Mouse (Mus musculus) hindbrain, embryonic 15.5 days (tissue): ENCODE measurements around the gene Serf2. TPM values are rescaled to one million over a fixed set of nuclear protein-coding genes. Genes with fewer than 3 reads are reported as not detected.

Source experiments
- ATAC-seq: fragments of 200-750 bp; cut with Nextera tagmentation; 2 replicates; pipeline ENCODE4 v1.8.0; 2017; ENCODE audit warnings: low read depth, moderate number of reproducible peaks, moderate TSS enrichment; ENCODE audit not compliant: low FRiP score
- H3K27ac ChIP-seq: fragments of 300-500 bp; sonication (generic); replicated peaks from 2 replicates; pipeline ENCODE4 v1.5.1; 2015; ENCODE audit warnings: mild to moderate bottlenecking, inconsistent platforms
- H3K27me3 ChIP-seq: fragments of 300-500 bp; sonication (generic); 2 replicates; pipeline ENCODE4 v1.6.1; 2015; ENCODE audit warnings: control low read depth, inconsistent platforms
- H3K36me3 ChIP-seq: fragments of 300-500 bp; sonication (generic); 2 replicates; pipeline ENCODE4 v1.6.1; 2015; ENCODE audit warnings: control low read depth, inconsistent platforms
- H3K4me1 ChIP-seq: fragments of 300-500 bp; sonication (generic); replicated peaks from 2 replicates; pipeline ENCODE4 v1.6.1; 2015; ENCODE audit warnings: control low read depth, inconsistent platforms
- H3K4me2 ChIP-seq: fragments of 300-500 bp; sonication (generic); 2 replicates; pipeline ENCODE4 v1.6.1; 2015; ENCODE audit warnings: moderate library complexity, mild to moderate bottlenecking, inconsistent platforms
- H3K4me3 ChIP-seq: fragments of 300-500 bp; sonication (generic); 2 replicates; pipeline ENCODE4 v1.5.1; 2015; ENCODE audit warnings: mild to moderate bottlenecking, inconsistent platforms
- H3K9ac ChIP-seq: fragments of 300-500 bp; sonication (generic); 2 replicates; pipeline ENCODE4 v1.6.1; 2015; ENCODE audit warnings: inconsistent platforms
- H3K9me3 ChIP-seq: fragments of 300-500 bp; sonication (generic); 2 replicates; pipeline ENCODE4 v1.6.1; 2016; ENCODE audit warnings: control low read depth, inconsistent platforms
- WGBS: fragments of 180-500 bp; shearing (Covaris S2); methylation state at CpG from one replicate; pipeline ENCODE4 v1.1.7; 2015; 5-methylcytosine and 5-hydroxymethylcytosine counted together
- polyA plus RNA-seq: library from polyadenylated mRNA; unstranded; fragments of >200 nt; fragmentation: Nextera tagmentation; extraction: Ambion mirVana; gene quantifications from 2 replicates; pipeline ENCODE4 v1.2.1, GENCODE M21; 2015

Serf2 gene
- 281 and 313 TPM in 2 replicates for polyA plus RNA-seq

DNA sequence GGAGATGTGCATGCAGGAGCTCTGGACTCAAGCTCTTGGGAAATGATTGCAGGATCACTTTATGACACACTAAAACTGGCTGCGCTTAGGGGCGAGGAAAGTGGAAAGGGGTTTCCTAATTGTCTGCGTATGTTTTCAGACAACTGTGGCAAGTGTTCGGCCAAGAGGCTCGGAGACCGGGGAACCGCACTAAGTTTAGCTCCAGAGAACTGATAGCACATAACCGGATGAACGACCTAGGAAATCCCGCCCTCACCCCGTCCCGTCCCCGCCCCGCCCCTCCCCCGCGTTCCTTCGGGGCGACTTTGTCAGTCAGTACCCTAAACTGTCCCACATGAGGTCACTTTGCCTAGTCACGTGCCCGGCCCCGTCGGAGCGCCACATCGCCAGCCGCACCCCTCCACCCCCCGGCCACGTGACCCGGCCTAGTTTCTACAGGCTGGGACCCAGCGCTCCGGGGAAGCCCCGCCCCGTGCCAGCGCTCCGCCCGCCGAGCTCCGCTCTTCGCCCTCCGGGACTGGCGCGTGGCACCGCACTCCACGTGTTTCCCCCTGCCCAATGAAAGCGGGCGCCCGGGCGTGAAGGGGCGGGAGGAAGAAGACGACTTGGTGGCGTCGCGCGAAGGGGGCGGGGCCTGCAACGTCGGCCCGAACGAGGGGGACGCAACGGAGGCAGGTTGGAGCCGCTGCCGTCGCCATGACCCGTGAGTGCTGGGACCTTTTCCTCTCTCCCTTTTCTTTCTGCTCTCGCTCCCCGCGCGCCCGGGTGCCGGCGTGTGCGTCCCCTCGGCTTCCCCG is at the start of gene Serf2:
Gene Serf2 (plus strand): TSS at position 457 of the 797 bp plus-strand sequence.
- peak within 1 kb of the TSS; percentile 97 for H3K9ac ChIP-seq
- H3K4me3 ChIP-seq = peak within 1 kb of the TSS; percentile 99
- peak; percentile 98 for ATAC-seq
- peaks cover 5% of the 10 kb centered on the region; the same call in 1 of the 2 replicates for H3K27me3 ChIP-seq
- peaks cover 9% of the 10 kb centered on the region for H3K36me3 ChIP-seq
- peak within 1 kb of the TSS; percentile 84 for H3K4me2 ChIP-seq
- H3K27ac ChIP-seq = peak within 1 kb of the TSS; percentile 98
- WGBS = under 1% methylated on average over 64 of the region's 74 CpGs
- no peaks in the 10 kb centered on the region for H3K9me3 ChIP-seq
- peaks cover 24% of the 10 kb centered on the region for H3K4me1 ChIP-seq

GRCm38 (mm10) chr2:121403296-121403695 is 45.7 kb upstream of the Serf2 start:
- Histone ChIP-seq H3K9me3 (no peaks in the 10 kb centered on the region), H3K36me3 (no peaks in the 10 kb centered on the region), H3K4me1 (no peaks in the 10 kb centered on the region), H3K4me3 (no peak overlapping the region), H3K27me3 (no peaks in the 10 kb centered on the region), H3K9ac (no peak overlapping the region), H3K27ac (no peak overlapping the region), H3K4me2 (no peak overlapping the region)
- no peak for ATAC-seq

DNA sequence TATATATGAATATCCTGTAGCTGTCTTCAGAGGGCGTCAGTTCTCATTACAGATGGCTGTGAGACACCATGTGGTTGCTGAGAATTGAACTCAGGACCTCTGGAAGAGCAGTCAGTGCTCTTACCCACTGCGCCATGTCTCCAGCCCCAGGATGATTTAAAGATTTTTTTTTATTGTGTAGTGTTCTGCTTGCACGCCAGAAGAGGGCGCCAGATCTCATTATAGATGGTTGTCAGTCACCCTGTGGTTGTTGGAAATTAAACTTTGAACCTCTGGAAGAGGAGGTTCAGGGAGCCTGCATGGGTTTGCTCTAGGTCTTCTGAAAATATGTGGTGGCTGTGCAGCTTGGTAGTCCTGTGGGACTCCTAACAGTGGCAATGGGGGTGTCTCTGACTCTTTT is 40.8 kb upstream of the Serf2 start:
- no peak for ATAC-seq
- no peaks in the 10 kb centered on the region for H3K9me3 ChIP-seq
- H3K27me3 ChIP-seq = no peaks in the 10 kb centered on the region
- H3K4me2 ChIP-seq = no peak overlapping the region
- H3K4me1 ChIP-seq = peaks cover 14% of the 10 kb centered on the region
- H3K27ac ChIP-seq = no peak overlapping the region
- WGBS = 36% methylated on average over 4 of the region's 4 CpGs
- H3K36me3 ChIP-seq = no peaks in the 10 kb centered on the region
- H3K9ac ChIP-seq = no peak overlapping the region
- H3K4me3 ChIP-seq = no peak overlapping the region

DNA sequence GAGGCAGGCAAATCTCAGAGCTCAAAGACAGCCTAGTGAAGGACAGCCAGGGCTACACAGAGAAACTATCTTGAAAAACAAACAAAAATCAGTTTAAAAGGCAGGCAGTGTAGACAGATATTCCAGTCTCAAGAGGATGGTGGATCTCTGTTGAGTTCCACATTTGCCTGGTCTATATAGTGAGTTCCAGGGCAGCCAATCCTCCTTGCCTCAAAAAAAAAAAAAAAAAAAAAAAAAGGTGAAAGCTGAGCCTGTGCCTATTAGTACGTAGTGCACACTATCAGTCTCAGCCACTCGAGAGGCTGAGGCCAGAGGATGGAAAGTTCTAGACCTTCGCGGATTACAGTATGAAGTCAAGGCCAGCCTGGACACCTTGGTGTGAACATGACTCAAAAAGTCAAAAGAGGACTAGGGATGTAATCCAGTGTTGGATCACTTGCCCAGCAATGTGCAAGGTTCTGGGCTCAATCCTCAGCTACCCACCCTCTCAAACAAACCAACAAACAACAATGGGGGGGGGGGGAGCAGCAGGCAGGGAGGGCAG is 36.1 kb upstream of the Serf2 start:
- Histone ChIP-seq H3K9ac (peak overlapping the region; percentile 72), H3K9me3 (no peaks in the 10 kb centered on the region), H3K4me2 (peak overlapping the region; percentile 70), H3K4me3 (peak overlapping the region; percentile 96), H3K4me1 (peaks cover 46% of the 10 kb centered on the region), H3K36me3 (0 out of 2 replicates have a peak, but pooled peaks cover 8% of the 10 kb centered on the region), H3K27me3 (no peaks in the 10 kb centered on the region), H3K27ac (peak overlapping the region; percentile 97)
- 14% methylated on average over 4 of the region's 4 CpGs for WGBS
- no peak; the same call in 1 of the 2 replicates for ATAC-seq

- Histone ChIP-seq H3K9ac (peak within 1 kb of the TSS; percentile 96), H3K27ac (peak within 1 kb of the TSS; percentile 97), H3K27me3 (no peaks in the 10 kb centered on the region), H3K36me3 (peaks cover 13% of the 10 kb centered on the region; the same call in 1 of the 2 replicates), H3K4me2 (peak within 1 kb of the TSS; percentile 70), H3K9me3 (no peaks in the 10 kb centered on the region), H3K4me1 (peaks cover 46% of the 10 kb centered on the region), H3K4me3 (peak within 1 kb of the TSS; percentile 96)
- under 1% methylated on average over 63 of the region's 68 CpGs for WGBS
- ATAC-seq = peak; percentile 99
Measured at GRCm38 (mm10) chr2:121413387-121414042, 35.5 kb upstream of the Serf2 start, which contains the start of the genes Pdia3 and Catsper2. Gene Pdia3, plus strand, starts transcription at chr2:121413775. Gene Catsper2, minus strand, starts transcription at chr2:121413792.

DNA sequence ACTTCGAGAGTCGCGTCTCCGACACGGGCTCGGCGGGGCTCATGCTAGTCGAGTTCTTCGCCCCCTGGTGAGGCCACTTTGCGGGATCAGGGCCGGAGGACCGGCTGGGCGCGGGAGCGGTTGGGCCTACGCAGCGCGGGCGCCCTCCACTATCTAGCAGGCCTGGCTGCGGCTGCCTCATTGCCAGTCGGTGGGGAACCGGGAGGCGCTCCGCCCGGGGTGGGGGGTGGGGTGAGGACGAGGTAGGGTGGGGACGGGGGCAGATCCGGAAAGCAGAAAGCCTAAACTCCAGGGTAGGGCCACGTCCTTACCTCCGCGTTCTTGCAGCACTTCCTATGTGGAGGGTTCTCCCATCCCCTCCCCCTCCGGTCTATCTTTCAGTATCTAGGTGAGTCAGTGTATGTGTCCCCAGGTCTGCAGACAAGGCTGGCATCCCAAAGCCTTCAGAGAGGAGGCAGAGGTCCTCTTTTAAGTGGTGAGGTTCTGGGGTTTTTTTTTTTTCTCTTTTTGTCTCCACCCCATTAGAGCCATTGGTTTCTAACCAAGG is 34.8 kb upstream of the Serf2 start:
- peak overlapping the region; percentile 97 for H3K27ac ChIP-seq
- H3K4me3 ChIP-seq = peak overlapping the region; percentile 96
- peak overlapping the region; percentile 70 for H3K4me2 ChIP-seq
- no peaks in the 10 kb centered on the region for H3K9me3 ChIP-seq
- H3K4me1 ChIP-seq = peaks cover 51% of the 10 kb centered on the region
- WGBS = under 1% methylated on average over 32 of the region's 32 CpGs
- H3K9ac ChIP-seq = peak overlapping the region; percentile 96
- no peaks in the 10 kb centered on the region for H3K27me3 ChIP-seq
- H3K36me3 ChIP-seq = peaks cover 20% of the 10 kb centered on the region; the same call in 1 of the 2 replicates
- ATAC-seq = peak; percentile 40

GRCm38 (mm10) chr2:121415103-121415502 is 33.9 kb upstream of the Serf2 start:
- WGBS = 39% methylated on average over 3 of the region's 3 CpGs
- H3K4me1 ChIP-seq = peaks cover 51% of the 10 kb centered on the region
- peak overlapping the region; percentile 96 for H3K9ac ChIP-seq
- peak overlapping the region; percentile 96 for H3K4me3 ChIP-seq
- no peaks in the 10 kb centered on the region for H3K27me3 ChIP-seq
- ATAC-seq = no peak
- H3K27ac ChIP-seq = no peak overlapping the region
- H3K9me3 ChIP-seq = no peaks in the 10 kb centered on the region
- H3K4me2 ChIP-seq = peak overlapping the region; percentile 70
- peaks cover 25% of the 10 kb centered on the region; the same call in 1 of the 2 replicates for H3K36me3 ChIP-seq

GRCm38 (mm10) chr2:121415591-121415990 is 33.4 kb upstream of the Serf2 start:
- H3K36me3 ChIP-seq = peaks cover 27% of the 10 kb centered on the region; the same call in 1 of the 2 replicates
- no peak for ATAC-seq
- H3K4me1 ChIP-seq = peaks cover 51% of the 10 kb centered on the region
- WGBS = 83% methylated on average over 3 of the region's 3 CpGs
- H3K4me3 ChIP-seq = peak overlapping the region; percentile 96
- H3K4me2 ChIP-seq = peak overlapping the region; percentile 70
- peak overlapping the region; percentile 27; the same call in 1 of the 2 replicates for H3K9ac ChIP-seq
- H3K9me3 ChIP-seq = no peaks in the 10 kb centered on the region
- H3K27ac ChIP-seq = no peak overlapping the region
- no peaks in the 10 kb centered on the region for H3K27me3 ChIP-seq

DNA sequence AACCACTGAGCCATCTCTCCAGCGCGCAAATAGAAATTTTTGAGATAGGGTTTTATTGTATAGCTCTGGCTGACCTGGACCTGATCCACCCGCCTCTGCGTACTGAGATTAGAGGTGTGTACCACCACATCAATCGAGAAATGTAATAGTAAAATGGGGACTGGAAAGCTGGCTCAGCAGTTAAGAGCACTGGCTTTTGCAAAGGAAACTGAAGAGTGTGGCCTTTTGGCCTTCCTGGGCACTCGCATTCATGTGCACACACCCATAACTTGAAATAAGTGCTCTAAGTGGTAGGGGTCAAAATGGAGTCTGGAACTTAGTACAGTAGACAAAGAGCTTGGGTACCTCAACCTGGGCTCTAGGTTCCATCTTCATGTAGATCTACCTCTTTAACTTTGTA is 32.6 kb upstream of the Serf2 start:
- H3K9me3 ChIP-seq = no peaks in the 10 kb centered on the region
- H3K4me1 ChIP-seq = peaks cover 51% of the 10 kb centered on the region
- WGBS = 95% methylated on average over 6 of the region's 6 CpGs
- H3K27ac ChIP-seq = no peak overlapping the region
- peak overlapping the region; percentile 70 for H3K4me2 ChIP-seq
- no peak for ATAC-seq
- no peak overlapping the region for H3K9ac ChIP-seq
- H3K27me3 ChIP-seq = no peaks in the 10 kb centered on the region
- H3K4me3 ChIP-seq = no peak overlapping the region
- H3K36me3 ChIP-seq = peaks cover 30% of the 10 kb centered on the region; the same call in 1 of the 2 replicates

- WGBS = 90% methylated on average over 3 of the region's 3 CpGs
Measured at GRCm38 (mm10) chr2:121418476-121418875, 30.5 kb upstream of the Serf2 start.

GRCm38 (mm10) chr2:121423166-121423565 is 25.8 kb upstream of the Serf2 start:
- H3K27ac ChIP-seq = no peak overlapping the region
- H3K4me2 ChIP-seq = no peak overlapping the region
- H3K4me3 ChIP-seq = no peak overlapping the region
- H3K9ac ChIP-seq = no peak overlapping the region
- H3K4me1 ChIP-seq = 0 out of 2 replicates have a peak, but pooled peaks cover 5% of the 10 kb centered on the region
- no peaks in the 10 kb centered on the region for H3K9me3 ChIP-seq
- WGBS = 91% methylated on average over 2 of the region's 2 CpGs
- H3K36me3 ChIP-seq = peaks cover 71% of the 10 kb centered on the region
- H3K27me3 ChIP-seq = no peaks in the 10 kb centered on the region
- no peak for ATAC-seq

More at GRCm38 (mm10) chr2:121418476-121418875, 30.5 kb upstream of the Serf2 start:
- Histone ChIP-seq H3K4me2 (no peak overlapping the region), H3K36me3 (peaks cover 50% of the 10 kb centered on the region), H3K4me1 (peaks cover 36% of the 10 kb centered on the region), H3K4me3 (no peak overlapping the region), H3K27me3 (no peaks in the 10 kb centered on the region), H3K9me3 (no peaks in the 10 kb centered on the region), H3K9ac (no peak overlapping the region), H3K27ac (no peak overlapping the region)
- no peak for ATAC-seq
